Mouse (Mus musculus) cerebellum, adult 9-11 months (tissue): ENCODE results near the gene Szrd1.
"Not testable (repeated sequence)": the region's sequence is repeated elsewhere in the genome, so short reads cannot be mapped to it uniquely, and the experiment has no call there.

Experiments
- DNase-seq: peaks from one replicate; pipeline ENCODE4 v3.0.0; 2022

The Szrd1 gene

DNA sequence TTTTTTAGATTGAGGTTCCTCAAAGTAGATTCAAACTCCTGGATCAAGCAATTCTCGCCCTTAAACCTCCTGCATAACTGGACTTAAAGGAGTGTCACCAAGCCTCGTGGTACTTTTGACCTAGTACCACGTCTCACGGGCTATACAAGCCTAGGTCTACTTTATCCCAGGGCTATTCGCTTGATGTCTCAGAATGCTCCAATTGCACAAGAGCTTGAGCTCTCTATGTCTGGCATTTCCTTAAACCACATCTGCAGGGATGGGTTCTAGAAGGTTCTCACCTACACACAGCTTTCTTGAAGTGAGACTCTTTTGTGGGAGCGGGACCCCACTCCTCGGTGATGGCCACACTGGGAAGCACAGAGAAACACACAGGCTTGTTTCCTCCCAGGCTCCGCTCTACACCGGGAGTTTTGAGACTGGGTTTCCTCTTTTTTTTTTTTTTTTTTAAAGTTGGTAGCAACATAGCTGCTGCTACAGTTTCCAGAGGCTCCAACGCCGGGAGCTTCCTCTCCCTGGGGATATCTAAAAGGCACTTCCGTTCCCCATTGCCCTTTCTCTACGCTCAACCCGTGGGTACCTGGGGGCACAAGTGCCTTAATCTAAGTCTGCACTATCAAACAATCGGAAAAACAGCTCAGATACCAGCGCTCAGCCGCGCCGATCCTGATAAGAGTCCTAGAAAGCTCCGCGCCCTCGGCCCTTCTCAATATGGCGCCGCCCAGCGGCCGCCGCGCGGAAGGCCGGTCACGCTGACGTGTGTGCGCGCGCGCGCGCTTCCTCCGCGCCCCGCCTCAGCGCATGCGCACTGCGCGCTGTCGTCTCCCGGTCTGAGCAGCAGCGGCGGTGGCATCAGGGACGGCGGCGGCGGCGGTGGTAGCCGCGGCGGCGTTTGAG, 7.8 kb upstream of the Szrd1 start, which contains the start of gene Fbxo42:
Fbxo42 (plus strand) TSS at position 802 of the 897 bp plus-strand sequence.
- peak; percentile 93 for DNase-seq

DNA sequence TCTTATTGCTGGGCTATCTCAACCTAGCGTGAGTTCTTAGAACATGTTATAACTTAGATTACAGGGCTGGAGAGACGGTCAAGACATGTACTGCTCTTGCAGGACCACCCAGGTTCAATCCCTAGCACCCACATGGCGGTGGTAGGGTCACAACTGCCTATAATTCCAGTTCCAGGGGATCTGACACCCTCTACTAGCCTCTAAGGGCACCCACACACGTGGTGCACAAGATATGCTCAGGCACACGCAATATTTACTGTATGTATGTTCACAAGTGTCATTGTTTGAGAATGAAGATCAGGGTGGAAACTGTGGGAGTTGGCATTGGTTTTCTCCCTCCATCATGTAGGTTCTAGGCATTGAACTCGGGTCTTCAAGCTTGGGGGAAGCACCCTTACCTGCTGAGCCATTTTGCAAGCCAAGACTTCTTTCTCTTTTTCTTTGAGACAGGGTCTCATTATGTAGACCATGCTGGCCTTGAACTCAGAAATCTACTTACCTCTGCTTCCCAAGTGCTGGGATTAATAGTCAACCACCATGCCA, 7.0 kb upstream of the Szrd1 start:
- DNase-seq: no peak

DNA sequence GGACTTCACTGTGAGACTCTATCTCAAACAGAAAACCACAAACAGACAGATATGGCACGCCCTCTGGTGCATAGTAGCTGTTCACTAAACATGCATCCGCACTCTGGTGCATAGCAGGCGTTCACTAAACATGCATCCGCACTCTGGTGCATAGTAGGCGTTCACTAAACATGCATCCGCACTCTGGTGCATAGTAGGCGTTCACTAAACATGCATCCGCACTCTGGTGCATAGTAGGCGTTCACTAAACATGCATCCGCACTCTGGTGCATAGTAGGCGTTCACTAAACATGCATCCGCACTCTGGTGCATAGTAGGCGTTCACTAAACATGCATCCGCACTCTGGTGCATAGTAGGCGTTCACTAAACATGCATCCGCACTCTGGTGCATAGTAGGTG, 5.5 kb upstream of the Szrd1 start:
- not testable (repeated sequence) for DNase-seq

DNA sequence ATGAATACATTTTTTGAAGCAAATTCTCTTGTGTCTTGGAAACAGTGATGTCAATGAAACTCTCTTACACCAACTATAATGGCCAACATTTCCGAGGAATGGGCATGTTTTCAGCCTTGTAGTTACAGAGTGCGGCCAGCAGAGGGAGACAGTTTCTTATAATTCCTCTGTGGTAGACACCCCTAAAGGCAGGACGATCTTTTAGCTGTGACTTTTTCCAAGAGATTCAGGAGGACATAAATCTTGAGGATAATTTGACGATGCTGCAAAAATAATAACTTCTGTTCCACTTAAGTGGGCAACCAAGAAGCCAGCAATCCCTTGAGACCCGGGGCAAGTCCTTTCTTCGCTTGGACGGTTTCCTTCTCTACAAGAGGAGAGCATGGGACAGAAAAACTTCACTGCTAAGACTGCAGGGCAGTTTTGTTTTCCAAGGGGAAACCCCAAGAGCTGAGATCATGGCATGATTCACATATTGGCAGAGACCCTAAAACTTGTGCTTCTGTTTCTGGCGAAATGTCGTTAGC, 2.8 kb upstream of the Szrd1 start:
- peak; percentile 79 for DNase-seq

DNA sequence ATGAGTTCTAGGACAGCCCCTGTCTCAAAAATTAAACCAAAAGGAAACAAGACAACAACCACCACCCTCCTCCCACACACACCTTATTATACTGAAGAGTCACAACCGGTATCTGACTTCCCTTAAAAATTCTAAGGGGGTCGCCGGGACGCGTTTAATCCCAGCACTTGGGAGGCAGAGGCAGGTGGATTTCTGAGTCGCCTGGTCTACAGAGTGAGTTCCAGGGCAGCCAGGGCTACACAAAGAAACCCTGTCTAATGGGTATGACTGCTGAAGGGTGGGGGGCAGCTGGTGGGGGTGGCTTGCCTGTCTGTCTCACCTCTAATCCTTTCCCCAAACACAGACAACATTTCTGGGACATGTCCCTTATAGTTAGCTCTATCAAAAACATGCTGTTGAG, 1.4 kb upstream of the Szrd1 start:
- peak; percentile 42 for DNase-seq

DNA sequence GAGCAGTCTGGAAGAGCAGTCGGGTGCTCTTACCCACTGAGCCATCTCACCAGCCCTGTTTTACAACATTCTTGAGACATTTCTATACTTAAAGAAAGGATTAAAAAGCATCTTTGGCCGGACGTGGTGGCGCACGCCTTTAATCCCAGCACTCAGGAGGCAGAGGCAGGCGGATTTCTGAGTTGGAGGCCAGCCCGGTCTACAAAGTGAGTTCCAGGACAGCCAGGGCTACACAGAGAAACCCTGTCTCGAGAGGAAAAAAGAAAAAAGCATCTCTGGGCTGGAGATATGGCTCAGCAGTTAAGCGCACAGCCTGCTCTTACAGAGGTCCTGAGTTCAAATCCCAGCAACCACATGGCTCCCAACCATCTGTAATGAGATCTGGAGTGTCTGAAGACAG, 779 bp upstream of the Szrd1 start:
- peak; percentile 55 for DNase-seq

DNA sequence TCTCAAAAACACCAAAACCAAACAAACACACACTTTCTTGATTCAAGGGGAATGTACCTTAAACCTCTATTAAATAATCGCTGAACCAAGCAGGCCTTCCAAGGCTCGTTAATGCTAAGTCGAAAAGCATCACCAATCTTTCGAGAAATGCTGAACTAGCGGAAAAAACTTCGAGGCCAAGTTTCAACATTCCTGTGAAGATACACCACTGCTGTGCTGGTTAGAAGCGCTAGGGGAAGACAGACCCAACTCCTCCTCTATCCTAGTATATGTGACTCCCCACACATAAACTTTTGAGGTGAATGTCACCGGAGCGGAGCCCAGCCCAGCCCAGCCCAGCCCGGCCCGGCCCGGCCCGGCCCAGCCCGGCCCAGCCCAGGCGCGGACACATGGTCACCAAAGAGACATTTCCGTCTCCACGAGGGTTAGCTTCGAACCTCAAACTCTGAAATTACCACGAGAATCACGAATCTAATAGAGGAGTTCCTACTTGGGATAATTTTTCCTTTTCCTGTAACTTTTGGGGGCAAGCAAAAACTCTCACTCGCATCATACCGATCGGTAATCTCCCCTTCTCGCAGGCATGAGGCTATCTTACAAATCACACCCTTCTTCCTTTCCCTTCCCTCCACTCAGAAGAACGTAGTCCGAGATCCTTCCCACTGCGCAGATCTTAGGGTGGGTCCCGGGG, 1.0 kb downstream of the Szrd1 start:
- DNase-seq: no peak

DNA sequence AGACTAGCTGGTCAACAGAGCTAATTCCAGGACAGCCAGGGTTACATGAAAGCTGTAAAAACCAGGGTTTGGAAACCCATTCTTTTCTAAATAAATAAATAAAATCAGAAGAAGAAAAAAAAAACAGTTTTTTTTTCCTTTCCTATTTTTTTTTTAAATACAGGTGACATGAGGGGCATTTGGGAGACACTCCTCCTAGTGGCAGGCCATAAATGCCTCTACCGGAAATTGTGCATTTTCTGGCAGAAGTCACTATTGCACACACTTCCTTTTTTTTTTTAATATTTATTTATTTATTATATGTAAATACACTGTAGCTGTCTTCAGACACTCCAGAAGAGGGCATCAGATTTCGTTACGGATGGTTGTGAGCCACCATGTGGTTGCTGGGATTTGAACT, 1.8 kb downstream of the Szrd1 start:
- DNase-seq: not testable (repeated sequence)

DNA sequence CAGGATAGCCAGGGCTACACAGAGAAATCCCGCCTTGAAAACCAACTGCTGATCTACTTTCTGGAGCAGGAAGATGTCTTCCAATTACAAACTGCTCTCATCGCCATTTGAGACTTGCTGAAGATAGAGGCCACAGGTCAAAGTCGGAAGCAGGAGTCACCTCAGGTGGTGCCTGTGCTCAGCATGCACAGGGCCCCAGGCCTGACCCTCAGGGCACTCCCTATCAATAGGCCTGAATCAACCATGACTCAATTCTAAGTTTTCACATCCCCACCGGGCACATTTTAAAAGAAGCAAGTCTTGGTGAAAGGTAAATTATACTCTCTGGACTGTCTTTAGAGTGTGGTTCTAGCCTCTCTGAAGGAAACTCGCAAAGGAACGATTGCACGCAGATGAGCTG, 3.4 kb downstream of the Szrd1 start:
- no peak for DNase-seq

DNA sequence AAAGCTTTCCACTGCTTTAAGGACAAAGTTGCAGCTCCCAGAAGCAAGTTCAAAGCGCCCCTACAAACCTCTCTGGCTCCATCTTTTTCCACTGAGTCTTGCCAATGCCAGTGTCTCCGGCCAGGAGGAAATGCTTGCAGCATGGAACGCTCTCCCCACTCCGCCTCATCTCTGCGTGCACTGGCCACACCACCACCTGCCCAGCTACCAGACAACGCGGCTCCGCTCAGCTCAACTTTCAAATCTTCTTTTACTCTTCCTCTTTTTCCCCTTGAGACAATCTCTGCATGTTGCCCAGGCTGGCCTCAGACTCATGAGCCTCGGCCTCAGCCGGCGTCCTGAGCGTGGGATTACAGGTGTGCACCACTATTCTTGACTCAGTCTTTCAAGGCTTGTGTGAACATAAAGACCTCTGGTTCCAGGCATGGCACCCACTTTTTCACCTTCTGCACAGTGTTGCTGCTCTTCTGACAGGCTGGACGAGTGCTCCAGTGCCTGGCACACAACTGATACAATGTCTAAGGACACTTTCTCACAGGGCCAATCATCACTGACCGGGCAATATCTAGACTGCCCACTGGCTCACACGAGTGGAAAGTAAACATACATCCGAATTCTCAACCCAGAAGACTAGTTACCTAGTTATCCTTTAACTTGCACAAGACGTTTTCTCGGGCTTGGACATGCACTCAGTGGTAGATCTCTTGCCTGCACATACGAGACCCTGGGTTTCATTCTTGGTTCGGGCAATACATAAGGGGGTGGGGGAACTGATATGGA, 4.6 kb downstream of the Szrd1 start:
- no peak for DNase-seq

DNA sequence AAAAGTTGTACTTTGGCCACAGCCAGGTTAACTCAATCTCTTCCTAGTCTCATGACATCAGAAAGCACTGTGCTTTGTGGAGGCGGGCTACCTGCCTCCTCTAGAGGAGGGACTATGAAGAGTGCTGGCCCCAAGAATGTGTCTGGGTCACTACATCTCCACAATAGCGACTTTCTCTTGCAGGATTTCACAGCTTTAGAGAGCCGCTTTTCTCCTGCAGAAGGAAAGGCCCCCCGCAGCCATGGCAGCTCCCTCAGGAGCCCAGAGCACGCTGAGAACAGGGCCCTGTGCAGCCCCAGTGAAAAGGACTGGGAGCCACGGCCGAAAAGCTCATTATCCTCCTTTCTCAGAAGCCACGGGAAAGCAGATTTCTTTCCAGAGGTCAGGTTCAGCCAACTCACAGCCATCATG, 5.5 kb downstream of the Szrd1 start:
- no peak for DNase-seq

DNA sequence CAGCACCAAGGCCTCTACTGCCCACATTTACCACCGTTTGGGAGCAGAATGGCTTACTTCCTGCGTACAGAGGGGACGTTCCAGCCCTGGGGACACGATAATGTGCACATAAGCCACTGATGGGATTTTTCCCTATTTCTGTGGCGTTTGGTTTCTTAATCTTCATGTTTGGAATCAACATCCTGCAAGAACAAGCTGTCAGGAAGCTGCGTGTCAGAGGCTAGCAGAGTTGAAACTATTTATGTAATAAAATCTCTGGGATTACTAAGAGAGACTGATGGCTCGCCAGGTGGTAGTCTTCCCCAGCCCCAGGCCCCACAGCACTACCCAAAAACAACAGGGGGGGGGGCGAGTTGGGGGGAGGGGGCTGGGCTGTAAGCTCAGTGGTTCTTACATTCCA, 6.3 kb downstream of the Szrd1 start:
- DNase-seq: no peak

DNA sequence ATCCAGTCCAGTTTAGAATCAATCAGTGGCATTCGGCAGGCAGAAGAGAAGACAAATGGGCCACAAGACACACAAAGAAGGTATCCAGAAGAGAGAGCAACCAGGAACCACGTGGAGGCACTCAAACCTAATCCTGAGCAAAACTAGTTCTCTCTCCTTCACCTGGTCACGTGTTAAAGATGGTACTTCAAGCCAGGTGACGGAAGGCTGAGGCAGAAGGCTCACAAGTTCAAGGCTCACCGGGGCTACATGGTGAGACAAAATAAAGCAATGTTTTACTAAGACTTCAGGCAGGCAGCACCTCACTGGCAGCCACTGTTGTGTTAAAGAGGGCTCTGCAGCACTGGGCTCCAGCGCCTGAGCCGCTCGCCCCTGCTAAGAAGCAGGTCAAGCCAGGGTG, 7.4 kb downstream of the Szrd1 start:
- DNase-seq: no peak

DNA sequence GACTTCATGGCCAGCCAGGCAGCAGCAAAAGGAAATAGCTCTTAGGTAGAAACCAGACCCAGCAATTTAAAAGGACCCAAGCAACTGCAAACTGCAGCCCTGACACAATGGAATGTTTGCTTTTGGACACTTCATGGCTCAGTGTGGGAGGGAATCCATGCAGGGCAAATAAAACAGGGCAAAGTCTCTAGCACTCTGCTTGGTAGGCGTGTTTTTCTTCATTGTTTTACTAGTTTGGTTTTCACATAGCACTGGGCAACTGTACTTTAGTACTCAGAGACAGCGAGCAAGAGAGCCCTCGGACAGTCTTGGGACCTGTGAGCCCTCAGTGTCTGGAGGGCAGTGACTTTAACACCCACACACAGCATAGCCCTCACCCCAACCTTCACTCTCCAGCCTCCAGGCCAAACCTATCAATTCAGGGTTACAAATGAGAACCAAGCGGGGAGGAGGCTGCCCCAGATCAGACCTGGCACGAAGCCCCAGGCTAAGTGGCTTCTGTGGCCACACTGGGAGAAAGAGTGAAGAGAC, 8.0 kb downstream of the Szrd1 start:
- DNase-seq: no peak

DNA sequence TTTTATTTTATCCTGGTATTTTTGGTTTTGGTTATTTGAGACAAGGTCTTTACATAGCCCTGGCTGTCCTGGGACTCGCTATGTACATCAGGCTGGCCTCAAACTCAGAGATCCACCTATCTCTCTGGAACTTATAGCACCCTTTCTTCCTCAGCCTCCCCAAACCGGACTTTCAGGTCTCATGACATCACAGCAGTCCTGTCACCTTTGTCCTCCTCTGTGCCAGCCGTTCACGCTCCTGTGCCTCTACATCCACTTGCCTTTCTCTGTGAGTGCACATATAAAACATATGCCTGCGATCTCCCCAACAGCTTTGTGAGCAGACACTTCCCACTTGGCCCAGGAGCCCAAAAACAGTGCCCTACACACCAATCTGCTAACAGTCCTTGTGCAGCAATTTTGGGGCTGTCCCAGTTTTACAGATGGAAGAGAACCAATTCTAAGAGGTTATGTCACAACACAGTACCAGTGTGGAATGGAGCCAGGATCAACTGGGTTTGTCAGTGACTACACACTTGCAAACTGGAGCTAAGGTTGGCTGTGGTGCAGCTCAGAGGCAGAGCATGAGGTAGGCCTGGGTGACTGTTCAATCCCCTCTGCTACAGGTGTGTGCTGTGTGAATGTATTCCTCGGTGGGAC, 8.8 kb downstream of the Szrd1 start:
- peak; percentile 75 for DNase-seq

DNA sequence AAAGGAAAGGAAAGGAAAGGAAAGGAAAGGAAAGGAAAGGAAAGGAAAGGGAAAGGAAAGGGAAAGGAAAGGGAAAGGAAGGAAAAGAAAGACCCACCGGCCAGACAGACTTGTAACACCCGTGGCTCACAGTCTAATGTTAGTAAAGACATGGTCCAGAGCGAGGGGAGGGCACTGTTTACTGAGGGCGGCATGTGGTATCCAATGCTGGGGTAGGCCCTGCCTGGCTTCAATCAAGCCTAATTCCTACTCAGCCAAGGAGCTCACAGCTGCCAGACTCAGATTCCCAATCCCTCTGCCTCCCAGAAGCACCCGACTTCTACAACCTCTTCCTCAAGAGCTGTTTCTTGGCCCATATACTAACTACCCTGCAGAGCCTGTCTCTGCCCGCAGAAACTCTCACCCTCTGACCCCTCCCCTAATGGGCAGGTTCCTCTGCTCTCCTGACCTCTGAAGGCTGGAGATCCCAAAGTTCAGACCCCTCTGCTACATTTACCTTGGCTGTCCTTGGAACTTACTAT, 10.3 kb downstream of the Szrd1 start:
- no peak for DNase-seq

DNA sequence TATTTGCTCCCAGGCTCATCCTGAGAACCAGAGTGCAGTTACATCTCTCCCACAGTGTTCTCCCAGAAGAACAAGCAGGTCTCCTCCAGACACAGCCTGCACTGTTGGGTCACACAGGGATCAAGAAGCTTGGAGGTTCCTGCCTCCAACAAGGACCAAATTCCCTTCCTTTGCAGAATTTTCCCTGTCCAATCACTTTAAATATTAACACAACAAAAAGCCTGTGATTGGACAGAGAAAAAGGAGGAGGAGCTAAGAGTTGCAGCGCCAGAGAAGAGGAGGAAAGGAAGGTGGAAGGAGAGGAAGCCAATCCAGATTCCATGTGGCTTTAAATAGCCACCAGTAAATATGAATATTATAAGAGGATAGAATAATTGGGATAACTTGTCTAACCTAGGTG, 16.5 kb downstream of the Szrd1 start:
- DNase-seq: no peak

DNA sequence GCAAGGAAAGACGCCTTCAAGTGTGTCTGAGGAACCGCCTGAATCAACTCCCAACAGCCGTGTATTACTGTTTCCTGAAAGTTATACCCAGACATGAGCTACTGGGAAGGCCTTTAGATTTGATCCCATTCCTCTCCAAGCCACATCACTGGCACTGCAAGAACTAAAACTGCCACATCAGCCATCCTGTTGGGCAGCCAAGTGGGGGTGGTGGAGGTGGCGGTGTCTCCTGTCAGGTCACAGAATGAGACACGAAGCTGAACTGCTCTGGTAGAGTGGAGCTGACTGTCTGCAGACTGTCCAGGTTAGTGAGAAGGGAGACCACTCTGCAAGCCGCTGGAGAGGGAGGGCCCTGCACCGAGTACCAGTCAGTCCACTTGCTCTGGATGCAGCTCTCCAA, 16.9 kb downstream of the Szrd1 start:
- no peak for DNase-seq

DNA sequence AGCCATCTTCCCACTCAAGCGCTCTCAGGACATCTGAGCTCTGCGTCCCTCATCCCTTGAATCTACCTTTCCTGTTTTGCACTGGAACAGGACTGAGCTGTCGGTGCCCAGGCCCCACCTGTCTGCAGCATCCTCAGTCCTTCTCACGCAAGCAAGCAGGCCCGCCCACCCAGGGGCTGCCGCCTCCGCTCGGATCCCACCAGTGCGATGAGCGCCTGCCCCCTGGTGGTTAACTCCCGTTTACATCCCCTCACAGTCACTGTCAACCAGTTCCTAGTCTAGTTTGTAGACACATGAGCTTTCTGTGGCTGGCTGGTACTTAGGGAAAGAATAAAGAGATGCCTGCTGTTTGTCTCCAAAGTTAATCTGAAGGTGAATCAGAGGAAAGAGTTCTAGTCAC, 18.9 kb downstream of the Szrd1 start:
- DNase-seq: no peak

DNA sequence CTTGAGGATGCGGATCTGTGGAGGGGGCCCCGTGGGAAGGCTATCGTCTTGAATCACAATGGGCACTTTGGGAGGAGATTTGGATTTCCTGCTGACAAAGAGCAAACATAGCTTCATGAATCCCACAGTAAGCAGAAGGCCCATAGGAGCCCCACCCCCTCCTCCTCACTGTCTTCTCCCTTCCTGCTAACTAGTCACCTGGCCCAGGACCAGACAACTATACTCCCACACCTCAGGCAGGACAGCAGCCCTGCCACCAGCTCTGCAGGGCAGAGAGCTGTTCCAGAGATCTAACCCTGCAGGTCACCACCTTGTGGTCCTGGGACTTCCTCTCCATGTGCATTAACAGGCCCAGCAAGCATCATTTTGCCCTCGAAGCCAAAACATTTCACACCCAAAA, 20.9 kb downstream of the Szrd1 start:
- DNase-seq: no peak

DNA sequence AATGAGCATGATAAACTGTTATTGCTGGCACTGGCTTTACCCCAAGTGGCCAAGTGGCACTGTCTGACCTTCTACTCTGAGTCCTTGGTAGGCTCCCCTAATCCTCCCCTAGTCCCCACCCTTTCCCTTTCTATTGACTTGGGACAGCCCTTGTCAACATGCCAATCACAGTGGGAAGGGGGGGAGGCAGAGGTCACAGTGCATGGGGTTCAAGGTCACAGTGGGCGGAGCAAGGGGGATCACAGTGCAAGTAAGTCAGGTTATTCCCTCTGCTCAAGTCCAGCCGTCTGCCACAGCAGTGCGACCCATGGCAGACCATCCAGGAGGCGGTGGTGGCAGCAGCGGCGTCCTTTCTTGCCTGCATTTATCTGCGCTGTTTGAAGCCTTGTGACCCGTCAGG, 24.2 kb downstream of the Szrd1 start:
- no peak for DNase-seq

DNA sequence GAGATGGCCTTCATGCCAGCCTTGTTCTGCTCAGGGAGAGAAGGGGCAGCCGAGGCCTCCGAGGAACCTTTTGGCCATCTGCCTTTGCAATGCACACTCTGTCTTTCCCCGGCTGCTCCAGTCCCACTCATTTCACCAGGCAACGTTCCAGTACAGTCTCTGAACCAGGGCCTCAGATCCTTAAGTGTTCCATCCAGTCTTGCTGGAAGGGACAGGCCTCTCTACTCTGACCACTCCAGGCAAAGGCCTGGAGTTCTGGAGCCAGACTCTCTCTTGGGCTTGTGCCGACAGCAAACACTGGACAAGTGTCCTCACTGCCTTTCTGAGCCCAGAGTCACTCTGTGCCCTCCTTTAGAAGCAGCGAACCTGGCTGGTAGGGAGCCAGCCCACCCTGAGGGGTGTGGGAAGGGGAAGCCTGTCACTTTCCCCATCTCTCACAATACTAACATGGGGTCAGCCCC, 25.0 kb downstream of the Szrd1 start:
- peak; percentile 49 for DNase-seq
